8 mouse cellular contexts compared by ENCODE assay signal in genomic region chr1:138835355-138835900, GRCm38 (mm10). TPM values are rescaled to one million over a fixed set of nuclear protein-coding genes. Genes with fewer than 3 reads are reported as not detected.
DNase-seq lines count a peak whose midpoint lies in the region; TF ChIP-seq lines count a peak whose summit lies in the region.

No protein-coding gene starts in this region.

- no peaks in the 10 kb centered on the region for H3K9me3 ChIP-seq in limb, embryonic 10.5 days (replicated peaks)

- peak; percentile 74 for TF ChIP-seq CTCF in gastrocnemius, adult 2 months (IDR thresholded peaks at IDR 0.05)
- TF ChIP-seq CTCF in brain, embryonic 14.5 days (IDR thresholded peaks at IDR 0.05; ENCODE audit: borderline replicate concordance, extremely low read depth, insufficient read depth, insufficient read length): peak; percentile 46; the same call in 1 of the 2 replicates

- intact Hi-C loops in gastrocnemius, adult 2 months (cut with DNase I): loop anchor here (2.0 to 10.0 kb wide), 3 partner anchors 321 to 509 kb away; no protein-coding TSS in a partner anchor

- H3K27me3 ChIP-seq in limb, embryonic 10.5 days (ENCODE audit: low read depth, poor library complexity, severe bottlenecking): peaks cover 70% of the 10 kb centered on the region

- peaks cover 88% of the 10 kb centered on the region for H3K36me3 ChIP-seq in limb, embryonic 10.5 days

- TF ChIP-seq POLR2A in brain, embryonic 14.5 days (IDR thresholded peaks at IDR 0.05; ENCODE audit: borderline replicate concordance, extremely low read depth, insufficient read depth, insufficient read length, poor library complexity, severe bottlenecking): no peak

- 3% methylated on average over 3 of the region's 3 CpGs for WGBS in limb, embryonic 10.5 days

- H3K27ac ChIP-seq in gastrocnemius, adult 2 months: no peak overlapping the region
- no peak overlapping the region for H3K27ac ChIP-seq in limb, embryonic 10.5 days

- no peak overlapping the region for H3K4me3 ChIP-seq in gastrocnemius, adult 2 months
- peak overlapping the region; percentile 79; the same call in 1 of the 2 replicates for H3K4me3 ChIP-seq in limb, embryonic 10.5 days

- no peak for DNase-seq in gastrocnemius, adult 2 months
- DNase-seq in gastrocnemius, postnatal 10 days: no peak
- peak; percentile 70 for DNase-seq in A20 (ENCODE audit: low read depth, low spot score)
- DNase-seq in brain, embryonic 14.5 days (ENCODE audit: low read depth): peak; percentile 82
- no peak for DNase-seq in limb, embryonic 10.5 days (ENCODE audit: low spot score)
- DNase-seq in spleen, adult 18-20 months: no peak
- DNase-seq in gastrocnemius, adult 18-20 months (ENCODE audit: low spot score): no peak
- DNase-seq in thymus, postnatal 4 days: no peak

- H3K4me1 ChIP-seq in limb, embryonic 10.5 days: peaks cover 61% of the 10 kb centered on the region

RNA-seq across cellular contexts. Expression of gene Lhx9, which starts 12.9 kb away (rescaled TPM):
- total RNA-seq in gastrocnemius, adult 2 months (2021): not detected
- not detected for total RNA-seq in gastrocnemius, postnatal 10 days (2021)
- 62.8 and 83.9 TPM in 2 replicates for polyA plus RNA-seq in brain, embryonic 14.5 days (2012; rRNA removed)
- polyA plus RNA-seq in limb, embryonic 10.5 days (2016; fragmentation: Nextera tagmentation; extraction: Ambion mirVana): 110 and 114 TPM in 2 replicates
- not detected for total RNA-seq in gastrocnemius, adult 18-20 months (2021)

RNA-seq across cellular contexts. Expression of gene 2310009B15Rik, which starts 21.2 kb away (rescaled TPM):
- 10 to 100 TPM; 14.6 to 15.6 TPM for total RNA-seq in gastrocnemius, adult 2 months (2021)
- total RNA-seq in gastrocnemius, postnatal 10 days (2021): 10 to 100 TPM; 18.1 to 19.8 TPM
- 38.6 and 65.3 TPM in 2 replicates for polyA plus RNA-seq in brain, embryonic 14.5 days (2012; rRNA removed)
- polyA plus RNA-seq in limb, embryonic 10.5 days (2016; fragmentation: Nextera tagmentation; extraction: Ambion mirVana): 60.2 and 60.6 TPM in 2 replicates
- total RNA-seq in gastrocnemius, adult 18-20 months (2021): 10 to 100 TPM; 14.8 to 15.2 TPM

Comparison
In these comparisons a context has a peak if more than half of its experiments do, and no peak if none do; other contexts are left out.
1. DNase-seq: peak in A20 (single experiment) and brain, embryonic 14.5 days (single experiment); none in gastrocnemius, adult 2 months (single experiment), gastrocnemius, postnatal 10 days (single experiment), limb, embryonic 10.5 days (single experiment), spleen, adult 18-20 months (0 of 2), gastrocnemius, adult 18-20 months (single experiment) and thymus, postnatal 4 days (single experiment).